Comparison of ENCODE assay signal across 10 mouse cellular contexts in genomic region chr12:54196881-54197280, GRCm38 (mm10). TPM values are rescaled to one million over a fixed set of nuclear protein-coding genes. Genes with fewer than 3 reads are reported as not detected.
DNase-seq lines count a peak whose midpoint lies in the region; ATAC-seq and TF ChIP-seq lines count a peak whose summit lies in the region.
"Had no signal": no experiment of that assay in that cellular context is flagged by ENCODE, and none has a peak within 500 bp of the region (broad histone marks: within the 10 kb centered on the region; RNA-seq: fewer than 3 reads in every experiment).

No protein-coding gene starts in this region.

- H3K27ac ChIP-seq in hindbrain, embryonic 14.5 days, result no peak overlapping the region
- no peak overlapping the region for H3K27ac ChIP-seq in hindbrain, embryonic 11.5 days (ENCODE audit: low read depth, low read length)
- 0 out of 2 replicates have a peak overlapping the region, but pooled peaks have one; percentile 10 for H3K27ac ChIP-seq in midbrain, embryonic 12.5 days (replicated peaks)
- H3K27ac ChIP-seq in midbrain, embryonic 11.5 days (ENCODE audit: low read depth, low read length), result no peak overlapping the region
- H3K27ac ChIP-seq in forebrain, embryonic 14.5 days (ENCODE audit: low read depth, low read length), result peak overlapping the region; percentile 68
- peak overlapping the region; percentile 24 for H3K27ac ChIP-seq in liver, postnatal 0 days (ENCODE audit: low read depth)

- peak overlapping the region; percentile 33 for H3K4me2 ChIP-seq in hindbrain, embryonic 14.5 days (replicated peaks)
- no peak overlapping the region for H3K4me2 ChIP-seq in hindbrain, embryonic 11.5 days (replicated peaks; ENCODE audit: low read depth, low read length)
- H3K4me2 ChIP-seq in midbrain, embryonic 12.5 days (replicated peaks), result no peak overlapping the region
- no peak overlapping the region for H3K4me2 ChIP-seq in midbrain, embryonic 11.5 days
- H3K4me2 ChIP-seq in forebrain, embryonic 14.5 days (ENCODE audit: low read length), result peak overlapping the region; percentile 37
- H3K4me2 ChIP-seq in liver, postnatal 0 days (ENCODE audit: low read depth, low read length), result peak overlapping the region; percentile 90

- 81% methylated on average over 8 of the region's 8 CpGs for WGBS in hindbrain, embryonic 14.5 days
- 91% methylated on average over 8 of the region's 8 CpGs for WGBS in hindbrain, embryonic 11.5 days
- WGBS in midbrain, embryonic 12.5 days, result 87% methylated on average over 8 of the region's 8 CpGs
- 86% methylated on average over 8 of the region's 8 CpGs for WGBS in midbrain, embryonic 11.5 days
- WGBS in forebrain, embryonic 14.5 days, result 39% methylated on average over 8 of the region's 8 CpGs
- 64% methylated on average over 8 of the region's 8 CpGs for WGBS in liver, postnatal 0 days (ENCODE audit: insufficient replicate concordance)

- no peaks in the 10 kb centered on the region for H3K36me3 ChIP-seq in hindbrain, embryonic 14.5 days (replicated peaks; ENCODE audit: control insufficient read depth, insufficient read depth)
- no peaks in the 10 kb centered on the region for H3K36me3 ChIP-seq in hindbrain, embryonic 11.5 days (ENCODE audit: control insufficient read depth, insufficient read depth, low read length)
- no peaks in the 10 kb centered on the region for H3K36me3 ChIP-seq in midbrain, embryonic 12.5 days
- H3K36me3 ChIP-seq in midbrain, embryonic 11.5 days (ENCODE audit: control insufficient read depth, insufficient read depth, low read length), result no peaks in the 10 kb centered on the region
- H3K36me3 ChIP-seq in forebrain, embryonic 14.5 days (ENCODE audit: control insufficient read depth, insufficient read depth, low read length), result no peaks in the 10 kb centered on the region
- no peaks in the 10 kb centered on the region for H3K36me3 ChIP-seq in liver, postnatal 0 days (replicated peaks; ENCODE audit: insufficient read depth, low read length)

- no peak for TF ChIP-seq EP300 in liver, postnatal 0 days (IDR thresholded peaks at IDR 0.05; ENCODE audit: low read depth)

- no peak for DNase-seq in hindbrain, embryonic 14.5 days (ENCODE audit: low spot score)
- no peak for DNase-seq in hindbrain, embryonic 11.5 days (ENCODE audit: low spot score)
- no peak for DNase-seq in midbrain, embryonic 11.5 days (ENCODE audit: low spot score, missing footprints)
- no peak for DNase-seq in forebrain, embryonic 14.5 days (ENCODE audit: low spot score)
- no peak for DNase-seq in liver, postnatal 0 days
- DNase-seq in cerebellum, adult 9-10 months, result no peak
- no peak for DNase-seq in left cerebral cortex, adult 8-10 months (ENCODE audit: low spot score in 2 of 2)
- DNase-seq: adrenal gland, adult 2 months had no signal

- H3K9me3 ChIP-seq in hindbrain, embryonic 14.5 days (ENCODE audit: control insufficient read depth, low read length), result no peaks in the 10 kb centered on the region
- H3K9me3 ChIP-seq in hindbrain, embryonic 11.5 days (ENCODE audit: control insufficient read depth, low read length), result no peaks in the 10 kb centered on the region
- H3K9me3 ChIP-seq in midbrain, embryonic 12.5 days, result no peaks in the 10 kb centered on the region
- no peaks in the 10 kb centered on the region for H3K9me3 ChIP-seq in midbrain, embryonic 11.5 days (ENCODE audit: control insufficient read depth, low read length)
- no peaks in the 10 kb centered on the region for H3K9me3 ChIP-seq in forebrain, embryonic 14.5 days (replicated peaks; ENCODE audit: control insufficient read depth, low read length)
- H3K9me3 ChIP-seq in liver, postnatal 0 days (ENCODE audit: low read length), result no peaks in the 10 kb centered on the region

- no peak for TF ChIP-seq CTCF in liver, postnatal 0 days (IDR thresholded peaks at IDR 0.05; ENCODE audit: low read depth)

- H3K9ac ChIP-seq in hindbrain, embryonic 14.5 days, result no peak overlapping the region
- H3K9ac ChIP-seq in hindbrain, embryonic 11.5 days (ENCODE audit: low read depth, low read length), result no peak overlapping the region
- no peak overlapping the region for H3K9ac ChIP-seq in midbrain, embryonic 12.5 days (replicated peaks)
- no peak overlapping the region for H3K9ac ChIP-seq in midbrain, embryonic 11.5 days (ENCODE audit: low read length)
- no peak overlapping the region for H3K9ac ChIP-seq in forebrain, embryonic 14.5 days (ENCODE audit: low read length)
- no peak overlapping the region for H3K9ac ChIP-seq in liver, postnatal 0 days (replicated peaks)

- H3K4me3 ChIP-seq in hindbrain, embryonic 14.5 days (replicated peaks; ENCODE audit: low read length), result no peak overlapping the region
- no peak overlapping the region for H3K4me3 ChIP-seq in hindbrain, embryonic 11.5 days (ENCODE audit: low read depth, low read length)
- no peak overlapping the region for H3K4me3 ChIP-seq in midbrain, embryonic 12.5 days
- no peak overlapping the region for H3K4me3 ChIP-seq in midbrain, embryonic 11.5 days (ENCODE audit: low read depth, low read length)
- no peak overlapping the region for H3K4me3 ChIP-seq in forebrain, embryonic 14.5 days (ENCODE audit: low read depth, low read length)
- H3K4me3 ChIP-seq in liver, postnatal 0 days (ENCODE audit: low read depth, low read length), result no peak overlapping the region

- ATAC-seq in hindbrain, embryonic 14.5 days (ENCODE audit: low FRiP score), result no peak
- ATAC-seq in hindbrain, embryonic 11.5 days (ENCODE audit: low FRiP score), result no peak
- ATAC-seq in midbrain, embryonic 12.5 days (ENCODE audit: low FRiP score, low read depth), result no peak
- ATAC-seq in midbrain, embryonic 11.5 days (ENCODE audit: low FRiP score), result no peak
- ATAC-seq in forebrain, embryonic 14.5 days, result peak; percentile 2; the same call in 1 of the 2 replicates
- ATAC-seq in liver, postnatal 0 days, result no peak
- ATAC-seq: Patski had no signal

- peaks cover under 1% of the 10 kb centered on the region; the same call in 1 of the 2 replicates for H3K27me3 ChIP-seq in hindbrain, embryonic 14.5 days (ENCODE audit: control insufficient read depth, insufficient read depth, low read length)
- no peaks in the 10 kb centered on the region for H3K27me3 ChIP-seq in hindbrain, embryonic 11.5 days (ENCODE audit: control insufficient read depth, insufficient read depth, low read length)
- peaks cover 4% of the 10 kb centered on the region for H3K27me3 ChIP-seq in midbrain, embryonic 12.5 days
- peaks cover 5% of the 10 kb centered on the region for H3K27me3 ChIP-seq in midbrain, embryonic 11.5 days (ENCODE audit: control insufficient read depth, insufficient read depth, low read length)
- H3K27me3 ChIP-seq in forebrain, embryonic 14.5 days (replicated peaks; ENCODE audit: control insufficient read depth, insufficient read depth, low read length), result no peaks in the 10 kb centered on the region
- H3K27me3 ChIP-seq in liver, postnatal 0 days (ENCODE audit: insufficient read depth, low read length), result no peaks in the 10 kb centered on the region
- H3K27me3 ChIP-seq: Patski had no signal

- H3K4me1 ChIP-seq in hindbrain, embryonic 14.5 days (replicated peaks; ENCODE audit: control insufficient read depth, insufficient read depth, low read length), result peaks cover 23% of the 10 kb centered on the region
- peaks cover 7% of the 10 kb centered on the region for H3K4me1 ChIP-seq in hindbrain, embryonic 11.5 days (replicated peaks; ENCODE audit: control insufficient read depth, insufficient read depth, low read length)
- peaks cover 42% of the 10 kb centered on the region for H3K4me1 ChIP-seq in midbrain, embryonic 12.5 days
- peaks cover 15% of the 10 kb centered on the region for H3K4me1 ChIP-seq in midbrain, embryonic 11.5 days (ENCODE audit: control insufficient read depth, insufficient read depth, low read length)
- H3K4me1 ChIP-seq in forebrain, embryonic 14.5 days (ENCODE audit: control insufficient read depth, insufficient read depth, low read length), result peaks cover 48% of the 10 kb centered on the region
- H3K4me1 ChIP-seq in liver, postnatal 0 days (ENCODE audit: insufficient read depth), result peaks cover 69% of the 10 kb centered on the region

RNA-seq across cellular contexts. Expression of gene Egln3, which starts 6.8 kb away (rescaled TPM):
- polyA plus RNA-seq in hindbrain, embryonic 14.5 days (2014; fragmentation: Nextera tagmentation; extraction: Ambion mirVana), result 6.5 and 6.9 TPM in 2 replicates
- polyA plus RNA-seq in hindbrain, embryonic 11.5 days (2014; fragmentation: Nextera tagmentation; extraction: Ambion mirVana), result 7.3 and 7.9 TPM in 2 replicates
- polyA plus RNA-seq in midbrain, embryonic 12.5 days (2016; fragmentation: Nextera tagmentation; extraction: Ambion mirVana), result 2.2 TPM in 2 replicates
- 3.7 and 3.8 TPM in 2 replicates for polyA plus RNA-seq in midbrain, embryonic 11.5 days (2014; fragmentation: Nextera tagmentation; extraction: Ambion mirVana)
- polyA plus RNA-seq in forebrain, embryonic 14.5 days (2014; fragmentation: Nextera tagmentation; extraction: Ambion mirVana), result 5.9 and 6.3 TPM in 2 replicates
- 8.6 and 12.1 TPM in 2 replicates for polyA plus RNA-seq in liver, postnatal 0 days (2015; fragmentation: Nextera tagmentation; extraction: Ambion mirVana)
- 10 to 100 TPM in 1 of 4 experiments, 1 to 10 TPM in 3; 8.8 to 10.8 (median 9.7) TPM for total RNA-seq in left cerebral cortex, adult 8-10 months (2022)

Comparison
In these comparisons a context has a peak if more than half of its experiments do, and no peak if none do; other contexts are left out.
1. H3K27ac ChIP-seq: peak in midbrain, embryonic 12.5 days (single experiment), forebrain, embryonic 14.5 days (single experiment) and liver, postnatal 0 days (single experiment); none in hindbrain, embryonic 14.5 days (single experiment), hindbrain, embryonic 11.5 days (single experiment) and midbrain, embryonic 11.5 days (single experiment).
2. H3K4me2 ChIP-seq: peak in hindbrain, embryonic 14.5 days (single experiment), forebrain, embryonic 14.5 days (single experiment) and liver, postnatal 0 days (single experiment); none in hindbrain, embryonic 11.5 days (single experiment), midbrain, embryonic 12.5 days (single experiment) and midbrain, embryonic 11.5 days (single experiment).